Mouse (Mus musculus): ENCODE data around the gene Bcl2a1b. TPM values are rescaled to one million over a fixed set of nuclear protein-coding genes. Genes with fewer than 3 reads are reported as not detected.
A peak's percentile ranks its signal among the peaks of the same experiment; 100 is the strongest.
"Not testable (repeated sequence)": the region's sequence is repeated elsewhere in the genome, so short reads cannot be mapped to it uniquely, and the experiment has no call there.

Gene Bcl2a1b
- polyA plus RNA-seq (2012; ENCODE audit: insufficient read depth, insufficient read length, missing spikeins), result 6.7 and 8.9 TPM in 2 replicates

GRCm38 (mm10) chr9:89198969-89199416 lies at the start of gene Bcl2a1b, which contains the start of gene Gm29094:
Gene Bcl2a1b (plus strand): TSS chr9:89199209.
Gene Gm29094 (plus strand): TSS chr9:89199379.
- Histone ChIP-seq H3K27ac (ENCODE audit: insufficient read depth, low read depth, low read length) (peak within 1 kb of the TSS; percentile 97), H3K4me3 (ENCODE audit: insufficient read depth, low read length) (peak within 1 kb of the TSS; percentile 69)
- H3K4me1 ChIP-seq (ENCODE audit: control insufficient read depth, insufficient read depth, low read length), result not testable (repeated sequence)

GRCm38 (mm10) chr9:89172539-89172938 lies 26.5 kb upstream of the Bcl2a1b start:
- H3K4me3 ChIP-seq (ENCODE audit: insufficient read depth, low read length); H3K4me1 ChIP-seq (ENCODE audit: control insufficient read depth, insufficient read depth, low read length); H3K27ac ChIP-seq (ENCODE audit: insufficient read depth, low read depth, low read length): not testable (repeated sequence)

- H3K4me3 ChIP-seq (ENCODE audit: insufficient read depth, low read length); H3K27ac ChIP-seq (ENCODE audit: insufficient read depth, low read depth, low read length): not testable (repeated sequence)
These were observed 20.2 kb upstream of the Bcl2a1b start for GRCm38 (mm10) chr9:89178833-89179232.

GRCm38 (mm10) chr9:89179469-89179868 lies 19.5 kb upstream of the Bcl2a1b start:
- not testable (repeated sequence) for H3K27ac ChIP-seq (ENCODE audit: insufficient read depth, low read depth, low read length); H3K4me1 ChIP-seq (ENCODE audit: control insufficient read depth, insufficient read depth, low read length); H3K4me3 ChIP-seq (ENCODE audit: insufficient read depth, low read length)

More at GRCm38 (mm10) chr9:89178833-89179232, 20.2 kb upstream of the Bcl2a1b start:
- not testable (repeated sequence) for H3K4me1 ChIP-seq (ENCODE audit: control insufficient read depth, insufficient read depth, low read length)

GRCm38 (mm10) chr9:89187006-89187405 lies 12.0 kb upstream of the Bcl2a1b start:
- H3K27ac ChIP-seq (ENCODE audit: insufficient read depth, low read depth, low read length); H3K4me3 ChIP-seq (ENCODE audit: insufficient read depth, low read length); H3K4me1 ChIP-seq (ENCODE audit: control insufficient read depth, insufficient read depth, low read length): not testable (repeated sequence)

- H3K27ac ChIP-seq (ENCODE audit: insufficient read depth, low read depth, low read length); H3K4me3 ChIP-seq (ENCODE audit: insufficient read depth, low read length): not testable (repeated sequence)
These were observed 3.5 kb upstream of the Bcl2a1b start for GRCm38 (mm10) chr9:89195483-89195882.

GRCm38 (mm10) chr9:89197509-89197908 lies 1.5 kb upstream of the Bcl2a1b start:
- H3K27ac ChIP-seq (ENCODE audit: insufficient read depth, low read depth, low read length), result not testable (repeated sequence)

More at GRCm38 (mm10) chr9:89195483-89195882, 3.5 kb upstream of the Bcl2a1b start:
- H3K4me1 ChIP-seq (ENCODE audit: control insufficient read depth, insufficient read depth, low read length), result not testable (repeated sequence)

GRCm38 (mm10) chr9:89198349-89198748 lies 660 bp upstream of the Bcl2a1b start:
- H3K27ac ChIP-seq (ENCODE audit: insufficient read depth, low read depth, low read length), result peak overlapping the region; percentile 21; the same call in 1 of the 2 replicates
- not testable (repeated sequence) for H3K4me3 ChIP-seq (ENCODE audit: insufficient read depth, low read length); H3K4me1 ChIP-seq (ENCODE audit: control insufficient read depth, insufficient read depth, low read length)

More at GRCm38 (mm10) chr9:89197509-89197908, 1.5 kb upstream of the Bcl2a1b start:
- H3K4me1 ChIP-seq (ENCODE audit: control insufficient read depth, insufficient read depth, low read length); H3K4me3 ChIP-seq (ENCODE audit: insufficient read depth, low read length): not testable (repeated sequence)

GRCm38 (mm10) chr9:89202256-89202655 lies 3.2 kb downstream of the Bcl2a1b start:
- H3K4me3 ChIP-seq (ENCODE audit: insufficient read depth, low read length), result 0 out of 2 replicates have a peak overlapping the region, but pooled peaks have one; percentile 11
- not testable (repeated sequence) for H3K4me1 ChIP-seq (ENCODE audit: control insufficient read depth, insufficient read depth, low read length)
- peak overlapping the region; percentile 62 for H3K27ac ChIP-seq (ENCODE audit: insufficient read depth, low read depth, low read length)

- not testable (repeated sequence) for H3K4me3 ChIP-seq (ENCODE audit: insufficient read depth, low read length); H3K4me1 ChIP-seq (ENCODE audit: control insufficient read depth, insufficient read depth, low read length); H3K27ac ChIP-seq (ENCODE audit: insufficient read depth, low read depth, low read length)
These were observed 9.9 kb downstream of the Bcl2a1b start for GRCm38 (mm10) chr9:89208939-89209338.

GRCm38 (mm10) chr9:89210353-89211064 lies 11.5 kb downstream of the Bcl2a1b start, which contains the start of gene Mthfs:
Gene Mthfs (plus strand): TSS chr9:89210676.
- Histone ChIP-seq H3K4me3 (ENCODE audit: insufficient read depth, low read length) (peak within 1 kb of the TSS; percentile 54), H3K27ac (ENCODE audit: insufficient read depth, low read depth, low read length) (peak within 1 kb of the TSS; percentile 78)
- H3K4me1 ChIP-seq (ENCODE audit: control insufficient read depth, insufficient read depth, low read length), result not testable (repeated sequence)

GRCm38 (mm10) chr9:89211065-89211858 lies 12.3 kb downstream of the Bcl2a1b start:
- peak overlapping the region; percentile 54 for H3K4me3 ChIP-seq (ENCODE audit: insufficient read depth, low read length)
- not testable (repeated sequence) for H3K4me1 ChIP-seq (ENCODE audit: control insufficient read depth, insufficient read depth, low read length)
- H3K27ac ChIP-seq (ENCODE audit: insufficient read depth, low read depth, low read length), result peak overlapping the region; percentile 78

- not testable (repeated sequence) for H3K4me3 ChIP-seq (ENCODE audit: insufficient read depth, low read length); H3K27ac ChIP-seq (ENCODE audit: insufficient read depth, low read depth, low read length); H3K4me1 ChIP-seq (ENCODE audit: control insufficient read depth, insufficient read depth, low read length)
These were observed 13.4 kb downstream of the Bcl2a1b start for GRCm38 (mm10) chr9:89212428-89212827.

- peaks cover 23% of the 10 kb centered on the region for H3K4me1 ChIP-seq (ENCODE audit: control insufficient read depth, insufficient read depth, low read length)
- not testable (repeated sequence) for H3K27ac ChIP-seq (ENCODE audit: insufficient read depth, low read depth, low read length); H3K4me3 ChIP-seq (ENCODE audit: insufficient read depth, low read length)
These were observed 19.2 kb downstream of the Bcl2a1b start for GRCm38 (mm10) chr9:89218174-89218573.

GRCm38 (mm10) chr9:89219668-89220067 lies 20.7 kb downstream of the Bcl2a1b start:
- H3K4me3 ChIP-seq (ENCODE audit: insufficient read depth, low read length), result not testable (repeated sequence)
- peaks cover 24% of the 10 kb centered on the region for H3K4me1 ChIP-seq (ENCODE audit: control insufficient read depth, insufficient read depth, low read length)
- H3K27ac ChIP-seq (ENCODE audit: insufficient read depth, low read depth, low read length), result peak overlapping the region; percentile 34
